Mouse (Mus musculus): Measurements from ENCODE around the gene Srcin1.

DNA sequence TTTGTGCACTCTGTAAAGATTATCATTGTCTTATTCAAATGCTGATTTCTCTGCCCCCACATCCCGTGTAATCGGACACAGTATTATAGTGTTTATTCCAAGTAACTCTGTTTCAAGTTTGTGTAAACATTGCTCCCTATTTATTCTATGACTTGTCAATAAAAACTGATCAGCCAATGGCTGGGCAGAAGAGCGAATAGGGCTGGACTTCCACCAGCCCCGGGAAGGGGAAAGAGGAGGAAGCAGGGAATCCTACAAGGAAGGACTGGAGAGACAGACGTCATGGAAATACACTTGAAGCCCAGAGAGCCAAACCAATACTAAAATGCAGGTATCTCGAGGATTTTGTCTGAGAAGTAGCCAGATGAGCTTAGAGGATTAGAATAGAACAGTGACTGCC, 18.1 kb upstream of the Srcin1 start:
- no peak for TF ChIP-seq GATA1 (IDR thresholded peaks at IDR 0.05; ENCODE audit: low read length)
- no peak for TF ChIP-seq TAL1 (IDR thresholded peaks at IDR 0.05; ENCODE audit: low read length)

Measured in erythroblast, embryonic 14.5 days (primary cell).